ENCODE assay signal across 8 mouse cellular contexts in the genomic region with DNA sequence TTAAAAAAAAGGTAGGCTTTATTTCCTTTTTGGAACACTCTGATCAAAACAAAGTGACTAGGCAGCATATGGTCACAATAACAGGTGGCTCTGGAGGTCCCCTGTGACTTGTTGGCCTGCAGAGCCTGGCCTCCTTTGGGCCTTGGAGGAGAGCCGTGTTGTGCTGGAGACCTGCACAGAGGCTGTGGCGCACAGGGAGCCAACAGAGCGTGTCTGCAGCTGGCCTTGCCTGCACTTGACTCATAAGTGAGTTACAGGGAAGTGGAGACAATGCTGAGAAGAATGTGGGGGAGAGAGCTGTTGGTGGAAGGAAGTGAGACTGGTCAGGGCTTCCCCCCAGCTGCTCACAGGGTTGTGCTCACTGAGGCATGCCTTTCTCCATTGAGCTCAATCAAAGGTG.
DNase-seq lines count a peak whose midpoint lies in the region; ATAC-seq lines count a peak whose summit lies in the region.

No protein-coding gene starts in this region.

- no peak overlapping the region for H3K4me3 ChIP-seq in liver, embryonic 12.5 days
- no peak overlapping the region for H3K4me3 ChIP-seq in embryonic facial prominence, embryonic 11.5 days (ENCODE audit: low read depth, low read length)
- H3K4me3 ChIP-seq in hindbrain, embryonic 14.5 days (replicated peaks; ENCODE audit: low read length), result no peak overlapping the region

- no peaks in the 10 kb centered on the region for H3K36me3 ChIP-seq in liver, embryonic 12.5 days
- no peaks in the 10 kb centered on the region for H3K36me3 ChIP-seq in embryonic facial prominence, embryonic 11.5 days (replicated peaks; ENCODE audit: control insufficient read depth, insufficient read depth, low read depth, low read length)
- H3K36me3 ChIP-seq in hindbrain, embryonic 14.5 days (replicated peaks; ENCODE audit: control insufficient read depth, insufficient read depth), result no peaks in the 10 kb centered on the region

- ATAC-seq in liver, embryonic 12.5 days, result no peak
- peak; percentile 48; the same call in 1 of the 2 replicates for ATAC-seq in embryonic facial prominence, embryonic 11.5 days (replicated peaks; ENCODE audit: insufficient number of reproducible peaks, low FRiP score, low TSS enrichment, low read depth)
- ATAC-seq in hindbrain, embryonic 14.5 days (ENCODE audit: low FRiP score), result peak; percentile 37; the same call in 1 of the 2 replicates

- H3K4me1 ChIP-seq in liver, embryonic 12.5 days, result no peaks in the 10 kb centered on the region
- no peaks in the 10 kb centered on the region for H3K4me1 ChIP-seq in embryonic facial prominence, embryonic 11.5 days (ENCODE audit: control insufficient read depth, insufficient read depth, low read length)
- H3K4me1 ChIP-seq in hindbrain, embryonic 14.5 days (replicated peaks; ENCODE audit: control insufficient read depth, insufficient read depth, low read length), result 0 out of 2 replicates have a peak, but pooled peaks cover 5% of the 10 kb centered on the region

- no peak overlapping the region for H3K27ac ChIP-seq in liver, embryonic 12.5 days
- H3K27ac ChIP-seq in embryonic facial prominence, embryonic 11.5 days (replicated peaks; ENCODE audit: low read depth, low read length), result no peak overlapping the region
- no peak overlapping the region for H3K27ac ChIP-seq in hindbrain, embryonic 14.5 days

- DNase-seq in liver (peak; percentile 12), adipocyte (ENCODE audit: low spot score) (no peak)
- peak; percentile 23 for DNase-seq in adrenal gland, adult 8-10 months
- peak; percentile 19 for DNase-seq in embryonic facial prominence, embryonic 11.5 days (ENCODE audit: low spot score)
- no peak for DNase-seq in hindbrain, embryonic 14.5 days (ENCODE audit: low spot score)
- peak; percentile 56 for DNase-seq in lung, postnatal 36 days
- peak; percentile 45 to 63 for DNase-seq in thymus, adult 18-20 months

- 17% methylated on average over 3 of the region's 3 CpGs for WGBS in liver, embryonic 12.5 days (ENCODE audit: insufficient replicate concordance)
- WGBS in embryonic facial prominence, embryonic 11.5 days, result 48% methylated on average over 3 of the region's 3 CpGs
- 9% methylated on average over 3 of the region's 3 CpGs for WGBS in hindbrain, embryonic 14.5 days

- H3K9me3 ChIP-seq in liver, embryonic 12.5 days (replicated peaks), result no peaks in the 10 kb centered on the region
- no peaks in the 10 kb centered on the region for H3K9me3 ChIP-seq in embryonic facial prominence, embryonic 11.5 days (replicated peaks; ENCODE audit: control insufficient read depth, low read length)
- no peaks in the 10 kb centered on the region for H3K9me3 ChIP-seq in hindbrain, embryonic 14.5 days (ENCODE audit: control insufficient read depth, low read length)

- no peaks in the 10 kb centered on the region for H3K27me3 ChIP-seq in liver, embryonic 12.5 days (replicated peaks)
- H3K27me3 ChIP-seq in embryonic facial prominence, embryonic 11.5 days (ENCODE audit: control insufficient read depth, insufficient read depth, low read length), result no peaks in the 10 kb centered on the region
- no peaks in the 10 kb centered on the region for H3K27me3 ChIP-seq in hindbrain, embryonic 14.5 days (ENCODE audit: control insufficient read depth, insufficient read depth, low read length)

- no peak overlapping the region for H3K4me2 ChIP-seq in liver, embryonic 12.5 days
- H3K4me2 ChIP-seq in embryonic facial prominence, embryonic 11.5 days (ENCODE audit: low read depth, low read length), result no peak overlapping the region
- no peak overlapping the region for H3K4me2 ChIP-seq in hindbrain, embryonic 14.5 days (replicated peaks)

- no peak overlapping the region for H3K9ac ChIP-seq in liver, embryonic 12.5 days
- no peak overlapping the region for H3K9ac ChIP-seq in embryonic facial prominence, embryonic 11.5 days (replicated peaks; ENCODE audit: low read length)
- H3K9ac ChIP-seq in hindbrain, embryonic 14.5 days, result no peak overlapping the region

Comparison
In these comparisons a context has a peak if more than half of its experiments do, and no peak if none do; other contexts are left out.
1. DNase-seq: peak in liver (single experiment), adrenal gland, adult 8-10 months (single experiment), embryonic facial prominence, embryonic 11.5 days (single experiment), lung, postnatal 36 days (single experiment) and thymus, adult 18-20 months (2 of 2); none in hindbrain, embryonic 14.5 days (single experiment) and adipocyte (single experiment).